Mouse (Mus musculus): ENCODE data around the gene Gm20441.

Gm20441 gene

DNA sequence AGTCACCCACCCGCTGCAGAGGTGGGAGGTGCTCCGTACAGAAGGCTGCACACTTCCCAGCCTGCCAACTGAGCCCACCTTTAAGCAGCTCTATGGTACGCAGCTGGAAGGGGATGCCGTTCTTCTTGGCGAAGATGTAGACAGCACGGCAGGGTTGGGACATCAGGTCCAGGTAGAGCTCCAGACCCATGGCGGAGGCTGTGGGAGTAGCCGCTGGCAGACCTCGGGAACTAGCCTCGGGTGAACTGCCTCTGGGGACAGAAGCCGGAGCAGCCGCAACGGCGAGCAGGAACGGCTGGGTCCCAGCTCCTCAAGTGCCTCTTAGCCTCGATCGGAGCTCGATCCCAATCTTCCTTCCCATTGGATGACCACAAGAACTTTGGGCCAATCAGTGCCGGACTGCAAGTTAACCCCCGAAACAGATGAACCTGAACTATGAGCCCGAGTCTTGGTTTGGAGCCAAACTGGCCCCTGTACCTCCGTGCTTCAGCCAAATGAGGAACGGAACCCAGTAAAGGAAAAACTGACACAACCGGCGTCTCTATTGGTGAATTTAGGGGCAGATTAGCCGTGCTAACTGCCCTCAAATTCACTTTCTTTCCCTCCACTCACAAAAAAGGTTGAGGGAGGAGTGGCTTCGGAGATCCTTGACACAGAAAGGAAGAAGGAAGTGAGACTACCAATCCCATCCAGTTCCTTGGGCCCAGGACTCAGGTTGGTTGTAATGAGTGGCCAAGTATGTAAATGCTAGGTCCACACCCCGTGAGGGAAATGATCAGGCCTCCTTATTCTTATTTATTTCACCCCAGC is at the start of gene Gm20441, which contains the start of gene Gstt3:
Gene Gm20441 (minus strand): TSS at position 186 of the 810 bp plus-strand sequence.
Gene Gstt3 (minus strand): TSS at position 646 of the 810 bp plus-strand sequence.
- peak; percentile 61 for DNase-seq (ENCODE audit: extremely low spot score)

DNA sequence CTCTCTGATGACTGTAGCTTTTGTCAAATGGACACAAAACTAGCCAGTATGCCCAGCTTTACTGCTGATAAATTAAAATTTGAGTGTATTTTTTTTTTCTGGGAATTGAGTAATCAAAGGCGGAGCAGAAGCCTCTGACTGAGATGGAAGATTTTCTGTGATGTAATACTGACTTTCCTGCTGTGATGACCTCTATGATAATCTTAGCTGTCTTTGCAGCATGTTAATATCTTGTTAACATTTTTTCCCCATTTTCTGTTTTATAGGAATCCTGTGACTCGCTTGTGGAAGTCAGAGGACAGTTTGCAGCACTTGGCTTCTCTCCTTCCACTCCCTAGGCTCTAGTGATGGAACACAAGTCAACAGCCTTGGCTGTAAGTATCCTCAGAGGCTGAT is 49.5 kb upstream of the Gm20441 start:
- DNase-seq (ENCODE audit: extremely low spot score), result no peak

DNA sequence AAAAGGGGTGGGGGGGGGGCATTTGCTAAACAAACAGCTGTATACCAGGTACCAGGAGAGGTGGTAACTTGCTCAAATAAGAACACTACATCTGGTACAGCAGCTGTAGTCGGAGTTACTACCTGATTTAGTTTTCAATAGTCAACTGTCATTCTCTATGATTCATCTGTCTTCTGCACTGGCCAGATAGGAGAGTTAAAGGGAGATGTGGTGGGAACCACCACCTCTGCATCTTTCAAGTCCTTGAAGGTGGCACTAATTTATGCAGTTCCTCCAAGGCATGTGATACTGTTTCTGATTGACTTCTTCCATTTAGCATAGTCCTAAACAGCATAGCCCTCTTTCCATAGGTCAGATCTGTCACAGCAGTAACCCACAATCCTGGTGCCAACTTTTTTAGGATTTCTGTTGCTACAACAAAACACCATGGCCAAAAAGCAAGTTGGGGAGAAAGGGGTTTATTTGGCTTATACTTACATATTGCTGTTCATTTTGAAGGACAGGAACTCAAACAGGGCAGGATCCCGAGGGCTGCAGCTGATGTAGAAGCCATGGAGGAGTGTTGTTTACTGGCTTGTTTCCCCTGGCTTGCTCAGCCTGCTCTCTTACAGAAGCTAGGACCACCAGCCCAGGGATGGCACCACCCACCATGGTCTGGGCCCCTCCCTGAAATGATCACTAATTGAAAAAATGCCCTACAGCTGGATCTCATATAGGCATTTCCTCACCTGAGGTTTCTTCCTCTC is 48.9 kb upstream of the Gm20441 start:
- DNase-seq (ENCODE audit: extremely low spot score), result no peak

DNA sequence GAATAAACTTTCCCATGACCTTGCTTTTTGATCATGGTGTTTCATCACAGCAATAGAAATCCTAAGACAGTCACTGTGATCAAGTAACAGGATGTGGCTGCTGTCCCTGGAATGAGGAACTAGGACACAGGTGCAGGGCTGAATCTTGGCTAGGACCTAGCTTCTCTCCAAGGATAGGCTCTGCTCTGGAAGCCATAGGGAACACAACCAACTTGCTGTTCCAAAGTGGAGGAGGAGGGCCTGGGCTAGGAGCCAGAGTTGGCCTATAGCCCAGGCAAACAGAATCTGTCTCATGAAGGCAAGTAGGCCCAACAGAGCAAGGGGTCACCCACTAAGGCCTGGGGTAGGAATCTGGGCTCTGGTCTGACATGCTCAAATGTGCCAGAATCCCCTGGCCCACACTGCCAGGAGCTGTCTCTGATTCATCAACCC is 47.8 kb upstream of the Gm20441 start:
- DNase-seq (ENCODE audit: extremely low spot score), result no peak

DNA sequence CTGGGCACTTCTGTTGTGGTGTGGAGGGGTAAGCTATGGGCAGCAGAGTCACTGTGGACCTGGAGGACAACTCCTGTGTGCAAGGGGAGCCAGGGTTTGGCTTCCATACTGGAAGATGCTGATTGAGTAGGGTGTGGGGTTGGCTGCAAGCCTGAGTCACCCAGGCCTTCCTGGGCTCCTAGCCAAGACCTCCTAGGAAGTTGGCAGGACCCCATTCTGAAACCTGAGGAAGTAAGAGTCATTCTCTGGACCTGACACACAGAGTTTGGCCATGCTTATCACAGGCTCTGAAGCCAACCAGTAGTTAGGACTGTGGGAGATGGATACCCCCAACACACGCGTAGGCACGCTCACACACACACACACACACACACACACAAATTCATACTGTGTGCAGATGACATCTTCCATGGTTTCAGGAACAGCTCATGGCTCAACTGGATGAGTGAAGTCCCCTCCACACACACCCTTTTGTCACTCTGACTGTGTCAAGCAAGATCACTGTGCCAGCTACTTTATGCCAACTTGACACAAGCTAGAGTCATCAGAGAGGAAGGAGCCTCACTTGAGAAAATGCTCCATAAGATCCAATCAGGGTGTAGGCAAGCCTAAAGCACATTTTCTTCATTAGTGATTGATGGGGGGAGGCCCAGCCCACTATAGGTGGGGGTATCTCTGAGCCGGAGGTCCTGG is 47.1 kb upstream of the Gm20441 start:
- no peak for DNase-seq (ENCODE audit: extremely low spot score)

DNA sequence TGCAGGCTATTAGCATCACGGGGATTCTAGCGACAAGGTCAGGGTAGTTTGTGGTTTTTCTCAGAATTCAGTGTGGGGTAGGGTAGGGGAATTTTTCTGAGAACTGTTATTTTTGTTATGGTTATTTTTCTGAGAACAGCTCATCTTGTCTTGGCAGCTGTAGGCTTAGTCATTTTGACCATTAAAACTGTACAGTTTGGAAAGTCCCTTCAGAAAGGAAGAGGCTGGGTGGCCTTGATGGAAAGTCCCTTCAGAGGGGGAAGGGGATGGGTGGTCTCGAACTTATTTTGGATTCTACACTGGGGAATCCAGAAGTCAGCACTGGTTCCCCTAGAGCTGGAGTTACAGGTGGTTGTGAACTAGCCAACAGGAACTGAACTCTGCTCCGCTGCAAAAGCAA is 43.8 kb upstream of the Gm20441 start:
- DNase-seq (ENCODE audit: extremely low spot score), result no peak

DNA sequence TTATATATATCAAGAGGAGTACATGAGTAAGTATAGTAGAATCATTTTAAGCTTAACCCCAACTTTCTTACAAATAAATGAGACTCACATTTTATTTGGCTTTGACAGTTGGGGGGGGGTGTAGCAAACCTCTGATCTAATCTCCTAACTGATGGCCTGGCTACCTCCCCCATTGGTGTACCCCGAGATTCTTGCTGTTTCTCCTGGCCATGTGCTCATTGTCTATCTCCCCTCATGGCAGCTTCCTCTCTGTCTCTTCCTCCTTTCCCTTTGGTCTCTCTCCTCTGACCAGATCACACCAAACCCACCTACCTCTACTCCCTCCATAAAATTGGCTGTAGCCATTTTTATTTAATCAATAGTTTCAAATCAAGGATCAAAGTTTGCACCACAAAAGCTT is 43.0 kb upstream of the Gm20441 start:
- no peak for DNase-seq (ENCODE audit: extremely low spot score)

DNA sequence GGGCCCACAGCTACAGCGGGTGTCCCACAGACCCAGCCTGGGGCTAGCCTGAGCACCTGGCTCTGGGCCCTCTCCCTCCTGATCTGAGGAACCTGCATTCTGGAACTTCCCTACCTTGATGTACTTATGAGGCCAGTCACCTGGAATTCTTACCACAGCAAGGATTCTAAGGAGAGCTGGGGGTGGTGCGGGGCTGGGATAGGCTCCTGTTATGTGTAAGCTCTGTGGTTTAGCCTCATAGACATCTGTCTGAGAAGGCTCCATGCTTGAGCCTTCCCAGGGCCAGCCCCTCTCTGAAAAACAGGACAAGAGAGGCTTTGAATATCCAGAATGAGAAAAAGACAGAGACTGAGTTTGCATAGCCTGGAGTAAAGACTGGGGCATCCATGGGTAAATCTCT is 41.7 kb upstream of the Gm20441 start, which contains the start of gene Gstt4:
Gene Gstt4 (minus strand): TSS at position 101 of the 400 bp plus-strand sequence.
- DNase-seq (ENCODE audit: extremely low spot score), result no peak

DNA sequence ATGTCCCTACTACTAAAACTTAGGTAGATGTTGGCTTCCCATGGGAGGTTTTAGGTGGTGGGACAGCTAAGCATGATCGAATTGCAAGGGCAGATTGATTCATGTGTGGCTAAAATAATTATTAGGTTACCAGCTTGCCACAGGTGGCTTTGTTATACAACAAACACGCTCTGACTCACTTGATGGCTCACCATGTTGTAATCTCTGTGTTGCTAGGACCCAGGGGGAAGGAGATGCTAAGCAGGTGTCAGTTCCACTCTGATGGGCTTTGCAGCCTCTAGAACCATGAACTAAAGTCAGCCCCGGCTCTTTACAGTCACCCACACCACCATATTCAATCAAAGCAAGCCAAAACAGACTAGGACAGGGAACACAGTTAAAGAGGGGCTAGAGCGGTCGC is 39.1 kb upstream of the Gm20441 start:
- no peak for DNase-seq (ENCODE audit: extremely low spot score)

DNA sequence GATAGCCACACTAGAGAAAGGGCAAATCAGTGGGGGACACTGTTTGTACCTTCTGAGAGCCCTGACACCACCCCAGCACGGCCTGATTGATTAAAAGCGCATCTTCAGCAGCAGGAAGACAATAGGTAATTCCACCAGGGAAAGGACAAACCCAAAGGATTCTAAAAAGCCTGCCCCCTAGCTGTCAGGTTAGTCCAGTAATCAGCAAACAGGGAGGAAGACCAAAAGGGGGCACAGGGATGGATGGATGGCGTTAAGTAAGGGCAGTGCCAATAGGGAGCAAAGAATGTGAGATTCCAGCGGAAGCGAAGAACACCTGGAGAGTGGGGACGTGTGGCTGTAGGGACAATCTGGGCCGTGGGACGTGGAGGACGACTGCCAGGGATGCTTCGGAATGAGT is 37.9 kb upstream of the Gm20441 start:
- no peak for DNase-seq (ENCODE audit: extremely low spot score)

DNA sequence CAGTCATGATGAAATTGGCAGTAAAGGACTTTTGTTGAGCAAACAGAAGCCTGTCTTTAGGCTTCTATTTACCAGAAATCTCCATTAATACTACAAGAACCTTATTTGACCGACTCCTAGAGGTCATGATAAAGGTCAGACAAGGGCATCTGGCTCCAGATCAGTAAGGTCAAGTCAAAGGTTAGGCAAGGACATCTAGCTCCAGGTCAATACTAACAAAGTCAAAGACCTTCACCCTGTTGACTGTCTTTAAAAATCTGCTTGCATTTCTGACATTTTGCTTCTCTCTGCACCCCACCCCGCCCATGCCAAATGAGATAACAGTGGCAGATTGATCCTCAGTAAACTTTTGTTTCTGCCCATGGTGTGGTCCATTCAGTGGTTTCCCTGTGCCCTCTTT is 23.5 kb upstream of the Gm20441 start:
- no peak for DNase-seq (ENCODE audit: extremely low spot score)

DNA sequence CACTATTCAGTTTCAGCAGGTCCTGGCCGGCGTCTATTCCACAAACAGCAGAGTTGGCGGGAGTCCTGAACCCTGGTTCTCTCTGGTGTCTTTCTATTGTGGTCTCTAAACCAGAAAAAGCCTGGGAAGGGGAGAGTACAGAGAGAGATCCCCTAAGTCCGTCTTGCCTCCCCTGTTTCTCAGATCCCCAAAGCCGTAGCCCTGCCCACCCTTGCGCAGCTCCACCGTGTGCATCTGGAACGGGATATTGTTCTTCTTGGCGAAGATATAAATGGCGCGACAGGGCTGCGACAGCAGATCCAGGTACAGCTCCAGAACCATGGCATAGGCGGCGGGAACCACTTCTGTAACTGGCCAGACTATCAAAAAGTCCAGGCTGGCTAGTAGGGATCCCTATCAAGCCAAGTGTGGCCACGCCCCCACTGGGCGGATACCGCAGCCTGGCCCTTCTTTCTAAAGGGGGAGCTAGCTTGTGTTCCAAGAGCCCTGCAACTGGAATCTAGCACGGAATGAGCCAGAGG is 17.5 kb upstream of the Gm20441 start, which contains the start of gene Gstt1:
Gene Gstt1 (minus strand): TSS at position 409 of the 521 bp plus-strand sequence.
- DNase-seq (ENCODE audit: extremely low spot score), result no peak

DNA sequence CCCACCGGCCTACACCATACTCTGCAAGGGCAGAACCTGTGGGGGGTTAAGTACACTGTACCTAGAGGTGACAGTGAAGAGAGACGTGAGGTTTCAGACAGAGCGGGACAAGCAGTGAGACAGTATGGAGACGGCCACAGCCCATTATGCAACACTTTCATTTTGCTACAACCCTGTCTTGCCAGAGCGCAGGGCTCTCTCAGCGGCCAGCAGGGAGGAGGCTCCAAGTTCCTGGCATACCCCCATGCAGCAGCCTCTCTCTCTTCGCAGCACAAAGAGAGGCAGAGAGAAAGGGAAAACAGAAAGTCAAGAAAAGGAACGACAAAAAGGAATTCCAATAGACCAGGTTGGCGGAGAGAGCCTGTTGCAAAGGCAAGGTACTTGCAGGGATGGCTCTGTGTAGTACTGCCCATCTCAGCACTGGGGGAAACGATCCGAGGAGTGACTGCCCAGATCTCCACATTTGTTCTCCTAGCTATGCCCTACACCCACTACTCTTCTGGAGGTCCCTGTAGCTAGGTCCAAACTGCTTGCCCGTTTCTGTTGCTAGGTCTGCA is 16.9 kb upstream of the Gm20441 start:
- peak; percentile 27 for DNase-seq (ENCODE audit: extremely low spot score)

DNA sequence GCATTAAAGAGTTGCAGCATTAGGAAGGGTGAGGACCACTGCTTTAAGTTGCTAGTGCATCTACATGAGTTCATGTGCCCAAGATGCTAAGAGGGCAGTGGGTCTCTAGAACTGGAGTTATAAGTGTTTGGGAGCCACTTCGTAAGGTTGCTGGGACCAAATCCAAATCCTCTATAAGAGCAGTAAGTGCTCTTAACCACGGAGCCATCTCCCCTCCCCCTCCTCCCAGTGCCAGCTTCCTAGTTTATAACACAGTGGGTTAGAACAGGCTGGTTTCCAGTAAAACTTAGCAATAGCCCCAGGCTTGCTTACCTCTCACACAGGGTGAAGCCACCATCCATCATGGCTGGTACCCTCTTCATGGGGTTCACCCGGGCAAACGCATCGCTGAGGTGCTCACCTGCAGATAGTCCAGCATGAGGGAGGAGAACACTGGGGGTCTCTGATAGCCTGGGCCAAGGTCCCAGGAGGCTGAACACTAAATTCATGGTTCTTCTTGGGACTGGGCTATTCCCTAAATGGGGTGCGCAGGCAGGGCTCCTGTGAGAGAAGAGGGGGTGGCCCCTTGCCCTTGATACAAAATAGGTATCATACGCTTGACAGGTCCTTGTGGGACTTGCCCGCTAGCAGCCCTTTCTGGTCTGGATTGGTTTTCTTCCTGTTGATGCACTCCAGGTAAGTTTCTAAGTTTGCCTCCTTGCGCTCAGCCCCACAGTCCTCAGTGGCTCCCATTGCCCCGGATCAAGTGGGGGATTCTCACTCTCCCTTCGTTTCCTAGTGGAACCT is 16.2 kb upstream of the Gm20441 start:
- DNase-seq (ENCODE audit: extremely low spot score), result no peak

DNA sequence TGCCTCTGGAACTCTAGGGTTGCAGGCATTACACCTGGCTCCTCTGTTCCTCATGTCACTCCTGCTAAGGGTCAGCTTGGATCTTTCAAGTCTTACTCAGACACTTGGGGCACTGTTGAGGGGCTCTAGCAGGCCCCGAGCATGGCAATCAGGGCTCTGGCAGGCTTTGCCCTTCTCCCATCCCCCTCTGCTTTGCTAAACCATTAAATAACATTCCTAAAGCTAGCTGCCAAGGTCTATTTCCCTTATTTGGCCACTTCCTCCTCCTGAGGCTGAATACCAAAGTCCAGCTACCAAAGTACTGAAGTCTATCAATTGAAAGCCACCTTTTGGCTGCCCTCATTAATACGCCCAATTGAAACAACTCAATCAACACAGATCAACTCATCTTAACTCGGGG is 14.1 kb upstream of the Gm20441 start:
- DNase-seq (ENCODE audit: extremely low spot score), result peak; percentile 28

DNA sequence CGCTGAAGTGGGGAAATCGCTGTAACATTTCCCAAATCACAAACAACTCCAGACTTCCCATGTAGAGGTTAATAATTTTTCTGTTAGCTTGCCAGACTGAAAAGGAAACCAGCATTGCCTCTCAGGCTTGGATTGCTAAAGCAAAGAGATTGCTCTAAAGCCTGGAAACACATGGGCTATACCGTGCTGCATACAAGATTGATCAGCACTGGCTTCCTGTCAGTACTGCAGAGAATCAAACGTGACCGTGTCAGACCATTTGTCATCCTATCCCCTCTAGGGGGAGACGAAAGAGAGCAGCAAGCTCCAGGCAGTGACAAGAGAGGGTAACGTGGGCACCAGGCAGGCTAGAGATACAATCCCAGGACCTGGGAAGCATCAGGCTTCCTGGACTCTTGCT is 10.0 kb upstream of the Gm20441 start:
- no peak for DNase-seq (ENCODE audit: extremely low spot score)

DNA sequence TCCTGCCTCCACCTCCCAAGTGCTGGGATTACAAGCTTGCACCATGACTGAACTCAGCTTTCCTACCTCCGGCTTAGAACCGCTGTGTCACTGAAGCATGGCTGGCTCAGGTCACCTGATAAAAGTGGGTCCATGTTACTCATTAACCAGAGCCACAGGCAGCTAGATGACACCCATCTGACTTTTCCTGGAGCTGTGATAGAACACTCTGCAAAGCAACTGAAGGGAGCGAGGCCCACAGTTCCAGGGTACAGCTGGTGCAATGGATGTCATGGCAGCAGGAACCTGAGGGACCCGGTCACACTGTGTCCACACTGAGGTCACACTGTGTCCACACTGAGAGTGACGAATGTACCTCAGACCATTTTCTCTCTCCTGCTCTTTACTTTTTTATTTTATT is 9.1 kb upstream of the Gm20441 start:
- no peak for DNase-seq (ENCODE audit: extremely low spot score)

DNA sequence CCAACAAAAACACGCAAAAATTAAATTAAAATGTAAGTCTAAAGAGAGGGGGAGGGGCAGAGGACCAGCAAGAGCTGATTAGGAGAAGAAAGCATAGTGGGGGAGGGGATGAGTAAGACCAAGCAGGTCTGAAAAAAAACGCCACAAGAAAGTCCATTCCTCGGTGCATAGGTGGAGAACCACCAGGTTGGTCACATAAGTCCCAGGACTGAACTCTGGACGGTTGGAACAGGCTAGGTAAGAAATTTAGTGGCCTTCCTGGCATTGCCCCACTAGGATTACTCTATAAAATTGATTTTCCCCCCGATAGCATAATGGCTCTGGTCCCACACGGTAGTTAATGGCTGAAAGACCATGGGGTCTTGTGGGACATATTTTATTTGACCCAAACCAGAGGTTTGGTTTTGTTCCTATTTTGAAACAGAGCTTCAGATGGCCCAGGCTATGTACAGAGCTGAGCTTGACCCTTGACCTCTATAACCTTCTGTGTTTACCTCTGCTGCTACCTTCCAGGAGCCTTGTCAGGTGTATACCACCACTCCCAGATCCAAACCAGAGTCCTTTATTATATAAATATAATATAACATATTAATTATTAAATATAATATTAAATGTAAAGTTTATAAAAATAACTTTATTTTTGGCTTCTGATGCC is 8.5 kb upstream of the Gm20441 start:
- DNase-seq (ENCODE audit: extremely low spot score), result no peak

DNA sequence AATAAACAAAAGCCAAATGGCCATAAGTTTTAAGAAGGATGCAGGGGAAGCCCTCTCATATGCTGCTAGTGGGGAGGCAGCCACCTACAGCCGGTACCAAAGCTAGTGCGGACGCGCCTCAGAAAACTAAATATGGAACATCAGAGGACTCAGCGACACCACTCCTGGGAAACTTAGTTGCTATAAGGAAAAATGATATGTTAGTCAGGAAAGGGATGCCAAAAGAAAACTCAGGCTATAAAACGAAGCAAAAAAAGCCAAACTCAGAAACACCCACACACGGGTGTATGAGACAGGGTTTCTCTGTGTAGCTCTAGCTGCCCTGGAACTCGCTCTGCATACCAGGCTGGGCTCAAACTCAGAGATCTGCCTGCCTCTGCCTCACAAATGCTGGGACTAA is 7.5 kb upstream of the Gm20441 start:
- DNase-seq (ENCODE audit: extremely low spot score), result no peak

DNA sequence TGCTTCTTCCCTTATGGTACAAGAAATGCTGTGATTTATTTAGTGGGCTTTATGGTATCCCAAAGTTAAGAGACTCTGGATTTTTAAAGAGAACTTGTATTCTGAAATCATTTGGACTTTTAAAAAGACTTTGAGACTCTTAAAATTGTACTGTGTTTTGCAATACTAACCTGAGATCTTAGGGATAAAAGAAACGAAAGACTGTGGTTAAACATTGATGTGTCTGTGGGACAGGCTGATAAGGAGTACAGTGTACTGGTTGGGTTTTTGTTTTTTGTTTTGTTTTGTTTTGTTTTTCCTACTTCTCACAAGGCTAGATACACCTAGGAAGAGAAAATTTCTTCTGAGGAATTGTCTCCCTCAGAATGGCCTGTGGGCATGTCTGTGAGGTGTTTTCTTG is 4.7 kb upstream of the Gm20441 start:
- DNase-seq (ENCODE audit: extremely low spot score), result no peak

Measured in embryo, embryonic 9.5 days (tissue).